Mouse (Mus musculus): ENCODE results near the gene Ssr1. TPM values are rescaled to one million over a fixed set of nuclear protein-coding genes. Genes with fewer than 3 reads are reported as not detected.

Gene Ssr1
- total RNA-seq (2022): 10 to 100 TPM; 36.3 to 44.8 (median 42.9) TPM

DNA sequence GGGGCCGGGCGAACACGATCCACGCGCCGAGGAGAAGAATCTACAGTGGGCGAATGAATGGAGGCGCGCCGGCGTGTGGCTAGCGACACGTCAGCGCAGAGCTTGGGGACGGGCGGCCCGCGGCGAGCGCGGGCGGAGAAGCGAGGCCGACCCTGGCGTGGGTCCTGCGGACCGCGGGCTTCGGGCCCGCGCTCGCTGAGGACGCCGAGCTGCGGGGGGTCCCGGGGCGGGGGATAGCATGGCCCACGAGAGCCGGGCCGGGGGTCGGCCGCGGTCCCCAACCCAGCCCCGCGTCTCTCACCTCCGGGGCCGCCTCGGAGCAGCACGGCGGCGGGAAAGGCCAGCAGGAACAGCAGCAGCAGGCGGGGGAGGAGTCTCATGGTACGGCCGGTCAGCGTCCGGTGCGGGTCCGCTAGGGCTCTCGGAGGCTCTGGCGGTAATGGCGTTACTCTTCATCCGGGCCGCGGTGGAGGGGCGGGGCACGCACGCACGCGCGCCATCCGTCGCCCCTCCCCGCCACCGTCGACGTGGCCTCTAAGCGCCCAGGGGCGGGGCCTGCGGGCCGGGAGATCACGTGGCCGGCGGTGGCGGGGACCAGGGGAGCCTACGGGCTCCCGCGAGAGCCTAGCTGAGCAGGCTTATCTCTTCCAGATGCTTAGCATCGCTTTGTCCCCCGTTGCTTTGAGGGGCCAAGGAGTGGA is at the start of gene Ssr1:
Gene Ssr1 (minus strand): TSS at position 514 of the 701 bp plus-strand sequence.
- peak; percentile 91 for DNase-seq (ENCODE audit: low spot score)

DNA sequence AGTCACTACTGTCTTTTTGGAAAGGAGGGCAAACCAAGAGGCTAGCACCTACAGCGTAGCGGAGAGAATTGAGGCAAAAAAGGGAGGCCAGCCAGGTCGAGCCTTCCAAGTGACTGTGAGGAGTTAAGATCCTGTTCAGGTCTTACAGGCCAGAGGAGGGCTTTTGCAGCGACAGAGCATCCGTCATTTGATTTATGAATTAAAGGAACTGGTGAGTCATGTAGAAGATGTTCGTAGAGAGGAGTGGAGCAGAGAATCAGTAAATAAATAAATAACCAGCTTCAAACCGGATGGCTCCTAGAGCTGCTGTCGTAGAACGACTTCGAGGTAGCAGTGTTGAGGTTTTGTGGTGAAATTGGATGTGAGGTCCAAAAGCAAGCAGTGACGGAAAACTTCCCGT is 43.8 kb upstream of the Ssr1 start:
- no peak for DNase-seq (ENCODE audit: low spot score)

DNA sequence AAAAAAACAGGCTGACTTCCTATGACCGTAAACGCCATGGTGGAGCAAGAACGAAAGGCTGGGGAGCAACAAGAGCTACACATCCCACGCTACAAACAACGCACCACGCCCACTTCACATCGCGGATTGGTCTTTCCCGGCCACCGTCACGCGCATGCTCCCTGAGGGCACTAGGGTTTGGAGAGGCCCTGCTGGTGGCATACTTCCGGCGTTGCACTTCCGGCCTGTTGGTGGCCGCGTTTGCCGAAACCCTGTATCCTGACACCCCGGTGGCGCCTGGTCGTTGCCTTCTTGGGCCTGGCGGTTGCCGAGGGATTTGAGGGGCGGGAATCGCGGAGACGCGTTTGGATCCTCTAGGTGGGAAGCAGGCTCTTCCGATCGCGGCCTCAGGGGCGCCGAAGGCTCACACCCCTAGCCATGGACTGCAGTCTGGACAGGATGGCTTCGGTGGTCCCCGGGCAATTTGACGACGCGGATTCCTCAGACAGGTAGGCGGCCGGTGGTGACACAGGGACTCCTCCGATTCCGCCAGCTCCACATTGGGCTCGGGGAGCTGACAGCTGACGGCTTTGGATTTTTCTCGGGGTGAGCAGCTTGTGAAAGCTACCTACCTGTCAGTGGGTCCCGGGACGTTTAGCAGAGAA is 43.1 kb upstream of the Ssr1 start, which contains the start of gene Cage1:
Gene Cage1 (minus strand): TSS at position 26 of the 644 bp plus-strand sequence.
- DNase-seq (ENCODE audit: low spot score): peak; percentile 98

DNA sequence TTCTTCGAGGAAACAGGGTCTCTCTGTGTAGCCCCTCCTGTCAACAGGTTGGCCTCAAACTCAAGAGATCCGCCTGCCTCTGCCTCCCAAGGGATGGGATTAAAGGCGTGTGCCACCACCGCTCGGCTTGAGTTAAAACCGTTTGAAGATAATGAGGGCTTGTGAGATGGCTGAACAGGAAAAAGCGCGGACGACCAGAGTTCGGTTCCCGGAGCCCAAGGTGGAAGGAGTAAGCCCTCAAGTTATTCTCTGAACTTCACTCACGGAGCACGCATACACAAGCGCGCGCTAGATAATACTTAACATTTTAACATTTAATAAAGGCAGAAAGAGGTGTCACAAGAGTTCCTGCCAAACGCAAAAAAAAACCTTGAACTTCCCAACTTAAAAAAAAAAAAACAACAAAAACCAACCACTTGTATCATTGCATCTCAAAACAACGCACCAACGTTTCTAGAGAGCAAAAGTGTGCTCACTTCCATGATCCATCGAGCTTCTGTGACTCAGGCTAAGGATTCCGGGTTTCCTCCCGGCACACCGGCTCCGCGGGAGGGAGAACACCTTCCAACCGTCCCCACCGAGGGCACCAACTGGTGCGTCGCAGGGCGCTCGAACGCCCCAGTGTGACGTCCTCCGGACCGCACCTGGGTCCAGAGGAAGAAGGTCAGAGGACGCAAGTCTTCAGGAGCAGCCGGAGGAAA is 42.5 kb upstream of the Ssr1 start, which contains the start of gene Riok1:
Gene Riok1 (plus strand): TSS at position 653 of the 701 bp plus-strand sequence.
- DNase-seq (ENCODE audit: low spot score): no peak

DNA sequence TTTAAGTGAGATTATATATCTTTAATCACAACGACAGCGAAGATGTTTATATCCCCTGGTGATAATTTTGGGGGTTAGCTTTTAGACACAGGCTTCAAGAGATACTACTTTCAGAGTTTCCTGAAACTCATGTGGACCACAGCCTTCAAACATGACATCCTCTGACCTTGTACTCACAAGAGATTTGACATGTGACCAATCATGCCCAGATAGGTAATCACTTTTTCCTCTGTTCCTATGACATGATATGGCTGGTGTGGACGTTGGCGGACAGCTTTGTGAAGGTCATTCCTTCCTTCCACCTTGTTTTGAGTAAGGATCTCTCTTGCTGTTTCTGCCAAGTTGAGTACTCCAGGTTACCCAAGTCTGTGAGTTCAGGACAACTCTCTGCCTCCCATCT is 34.4 kb upstream of the Ssr1 start:
- no peak for DNase-seq (ENCODE audit: low spot score)

DNA sequence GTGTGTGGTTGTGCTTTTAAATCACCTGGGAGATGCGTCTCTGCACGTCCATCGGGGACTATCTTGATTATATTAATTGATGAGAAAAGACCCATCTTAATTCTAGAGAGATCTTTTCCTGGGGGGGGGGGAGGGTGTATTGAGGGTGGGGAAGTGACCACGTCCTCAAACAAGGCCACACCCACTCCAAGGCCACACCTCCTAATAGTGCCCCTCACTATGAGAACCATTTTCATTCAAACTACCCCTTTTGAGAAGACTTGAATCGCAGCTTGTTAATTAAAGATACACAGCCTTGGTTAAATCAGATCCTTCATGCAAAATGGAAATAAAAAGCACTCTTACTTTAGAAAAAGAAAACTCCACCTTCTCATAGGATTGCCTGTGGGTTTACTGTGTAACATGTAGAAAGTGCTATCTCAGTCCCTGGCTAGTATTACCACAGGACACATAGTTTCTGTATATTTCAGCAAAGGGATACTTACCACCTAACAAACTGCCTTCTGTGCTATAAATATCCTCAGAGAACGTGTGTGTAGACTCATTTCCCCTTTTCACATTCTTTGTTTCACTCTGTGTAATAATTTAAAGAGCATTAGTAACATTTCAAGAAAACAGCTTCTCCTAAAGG is 33.7 kb upstream of the Ssr1 start:
- no peak for DNase-seq (ENCODE audit: low spot score)

DNA sequence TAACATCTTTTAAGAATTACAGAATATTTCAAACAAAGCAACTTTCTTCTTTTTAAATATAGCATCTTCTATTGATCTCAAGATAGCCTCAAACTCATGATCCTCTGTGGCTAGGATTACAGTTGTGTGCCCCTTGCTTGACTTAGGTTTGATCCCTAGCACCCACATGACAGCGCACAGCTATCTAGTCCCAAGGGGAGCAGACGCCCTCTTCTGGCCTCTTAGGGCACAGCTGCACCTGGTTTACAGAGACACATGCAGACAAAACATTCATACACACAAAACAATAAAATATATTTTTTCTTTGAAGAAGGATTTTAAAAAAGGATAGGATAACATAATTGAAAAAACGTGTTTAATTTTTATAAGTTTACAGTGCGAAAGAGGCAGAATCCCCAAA is 31.9 kb upstream of the Ssr1 start:
- DNase-seq (ENCODE audit: low spot score): no peak

DNA sequence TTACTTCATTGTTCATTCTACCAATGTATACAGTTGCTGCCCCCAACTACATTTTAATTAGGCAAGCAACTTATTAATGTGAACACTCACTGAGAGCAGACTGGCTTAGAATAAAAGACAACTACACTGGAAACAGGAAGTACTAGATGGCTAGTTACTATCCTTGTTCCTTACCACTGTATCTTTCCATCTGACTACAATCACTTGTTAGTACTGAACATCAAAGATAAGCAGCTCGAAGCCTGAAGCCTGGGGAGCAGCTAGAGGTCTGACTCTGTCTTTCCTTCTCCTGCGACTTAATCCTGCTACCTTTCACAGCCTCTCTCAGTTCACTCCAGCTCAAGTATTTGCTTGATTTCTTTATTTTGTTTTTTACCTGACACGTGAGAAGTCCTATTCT is 24.8 kb upstream of the Ssr1 start:
- no peak for DNase-seq (ENCODE audit: low spot score)

DNA sequence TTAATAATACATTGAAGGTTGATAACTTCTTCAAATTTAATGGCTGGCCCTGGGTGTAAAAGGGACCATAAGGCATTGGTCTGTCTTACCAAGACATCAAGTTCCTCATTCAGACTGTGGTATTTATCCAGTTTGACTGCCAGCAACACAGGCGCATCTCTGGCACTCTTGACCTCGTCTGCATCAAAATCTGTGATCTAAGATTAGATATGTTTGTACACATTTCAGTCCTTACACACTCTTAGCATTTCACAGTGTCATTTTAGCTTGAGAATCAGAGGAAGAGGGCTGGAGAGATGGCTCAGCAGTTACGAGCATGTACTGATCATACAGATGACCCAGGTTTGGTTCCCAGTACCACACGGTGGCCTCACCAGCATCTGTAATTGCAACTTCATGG is 21.6 kb upstream of the Ssr1 start:
- DNase-seq (ENCODE audit: low spot score): no peak

DNA sequence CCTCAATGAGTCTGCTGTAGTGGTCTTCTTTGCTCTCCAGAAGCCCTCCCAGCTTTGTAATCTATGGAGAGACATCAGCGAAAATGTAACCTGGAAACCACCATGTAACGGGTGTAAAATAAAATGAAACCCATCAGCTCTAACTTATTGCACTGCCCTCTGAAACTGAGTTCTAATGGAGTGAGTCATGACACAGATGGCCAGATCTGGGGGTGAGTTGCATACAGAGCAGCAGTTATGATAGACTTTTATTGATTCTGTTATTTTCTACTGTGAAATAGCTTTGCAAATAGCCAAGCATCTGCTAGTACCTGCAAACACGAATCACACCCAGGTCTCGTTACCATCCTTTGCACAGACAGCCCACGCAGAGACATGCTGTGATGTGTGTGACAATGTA is 18.4 kb upstream of the Ssr1 start:
- DNase-seq (ENCODE audit: low spot score): no peak

DNA sequence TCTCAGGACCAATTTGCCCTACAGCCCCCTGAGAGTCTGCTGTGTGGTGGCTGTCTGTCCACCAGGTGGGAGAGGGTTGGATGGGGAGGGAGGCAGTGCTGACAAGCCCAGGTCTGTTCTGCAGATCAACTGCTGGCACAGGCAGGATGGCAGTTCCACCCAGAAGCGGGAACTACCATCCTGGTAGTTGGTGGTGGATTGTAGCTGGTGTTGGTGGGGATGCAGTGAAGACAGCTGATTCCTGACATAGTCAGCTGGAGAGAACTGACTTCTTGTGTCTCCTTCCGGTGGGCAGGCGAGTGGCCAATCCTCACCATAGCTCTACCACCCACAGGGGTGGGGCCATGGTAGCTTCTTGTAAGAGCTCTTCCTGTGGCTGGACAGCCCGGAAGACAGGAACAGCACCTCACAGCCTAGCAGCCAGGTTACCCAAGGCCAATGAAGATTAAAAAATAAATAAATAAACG is 16.5 kb upstream of the Ssr1 start:
- DNase-seq (ENCODE audit: low spot score): no peak

DNA sequence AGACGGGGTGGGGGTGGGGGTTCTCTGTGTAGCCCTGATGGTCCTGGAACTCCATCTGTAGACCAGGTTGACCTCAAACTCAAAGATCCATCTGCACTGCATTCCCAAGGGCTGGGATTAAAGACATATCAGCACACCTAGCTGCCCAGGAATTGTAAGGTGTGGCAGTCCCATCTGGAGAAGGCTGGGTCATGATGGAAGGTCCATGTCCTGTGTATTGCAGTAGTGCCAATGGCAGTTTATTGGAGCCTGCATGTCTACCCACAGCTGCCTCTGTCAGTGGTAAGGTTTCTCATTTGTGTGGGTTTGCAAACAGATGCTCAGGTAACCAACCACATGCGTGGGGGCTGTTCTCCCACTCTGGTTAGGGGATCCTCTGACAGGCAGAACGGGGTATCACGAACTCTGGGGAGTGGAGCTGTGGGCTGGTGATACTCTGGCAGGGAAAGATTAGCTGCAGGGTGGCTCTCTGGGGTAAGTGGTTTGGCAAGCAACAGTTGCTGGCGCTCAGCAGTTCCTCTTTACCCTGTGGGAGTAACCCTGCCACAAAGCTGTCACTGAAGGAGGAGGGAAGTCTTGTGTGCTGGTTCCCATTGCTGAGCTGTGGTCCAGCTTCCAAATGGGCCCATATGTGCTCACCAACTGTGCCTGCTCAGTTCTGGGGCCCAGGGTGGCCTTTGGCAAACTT is 15.8 kb upstream of the Ssr1 start:
- DNase-seq (ENCODE audit: low spot score): no peak

DNA sequence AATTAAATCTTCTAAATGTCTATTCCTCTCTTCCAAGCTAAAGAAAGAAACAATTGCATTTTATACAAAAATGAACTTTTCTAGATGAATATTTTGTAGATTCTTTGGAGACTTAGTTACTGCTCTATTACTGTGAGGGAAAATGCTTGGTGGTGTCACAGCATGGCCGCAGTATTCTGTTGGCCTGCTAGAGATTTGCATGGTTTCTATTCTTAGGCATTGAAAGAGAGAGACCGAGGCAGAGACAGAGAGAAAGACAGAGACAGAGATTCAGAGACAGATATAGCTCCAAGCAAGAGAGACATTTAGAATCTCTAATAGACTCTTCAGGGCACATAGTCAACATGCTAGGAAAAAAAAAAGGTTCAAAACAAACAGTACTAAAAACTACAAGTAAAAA is 14.0 kb upstream of the Ssr1 start:
- no peak for DNase-seq (ENCODE audit: low spot score)

DNA sequence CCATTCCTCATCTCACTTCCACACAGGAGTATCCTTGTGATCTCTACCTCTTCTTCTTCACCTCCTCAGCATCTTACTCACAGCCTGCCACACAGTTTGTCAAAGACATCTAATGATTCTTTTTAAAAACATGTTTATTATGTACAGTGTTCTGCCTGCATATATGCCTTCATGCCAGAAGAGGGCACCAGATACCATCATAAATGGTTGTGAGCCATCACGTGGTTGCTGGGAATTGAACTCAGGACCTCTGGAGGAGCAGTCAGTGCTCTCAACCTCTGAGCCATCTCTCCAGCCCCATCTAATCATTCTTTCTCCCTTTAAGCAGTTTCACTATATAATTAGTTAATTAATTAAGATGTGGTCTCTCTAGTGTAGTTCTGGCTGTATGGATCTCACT is 8.4 kb upstream of the Ssr1 start:
- DNase-seq (ENCODE audit: low spot score): no peak

DNA sequence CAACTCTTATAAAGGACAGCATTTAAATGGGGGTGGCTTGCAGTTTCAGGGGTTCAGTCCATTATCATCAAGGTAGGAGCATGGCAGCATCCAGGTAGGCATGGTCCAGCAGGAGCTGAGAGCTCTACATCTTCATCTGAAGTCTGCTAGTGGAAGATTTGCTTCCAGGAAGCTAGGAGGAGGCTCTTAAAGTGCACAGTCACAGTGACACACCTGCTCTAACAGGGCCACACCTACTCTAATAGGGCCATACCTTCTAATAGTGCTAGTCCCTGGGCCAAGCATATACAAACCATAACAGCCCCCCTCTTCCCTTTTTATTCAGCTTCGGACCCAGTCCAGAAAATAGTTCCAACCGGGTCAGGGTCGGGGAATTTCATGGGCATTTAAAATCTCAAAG is 5.7 kb upstream of the Ssr1 start:
- DNase-seq (ENCODE audit: low spot score): no peak

DNA sequence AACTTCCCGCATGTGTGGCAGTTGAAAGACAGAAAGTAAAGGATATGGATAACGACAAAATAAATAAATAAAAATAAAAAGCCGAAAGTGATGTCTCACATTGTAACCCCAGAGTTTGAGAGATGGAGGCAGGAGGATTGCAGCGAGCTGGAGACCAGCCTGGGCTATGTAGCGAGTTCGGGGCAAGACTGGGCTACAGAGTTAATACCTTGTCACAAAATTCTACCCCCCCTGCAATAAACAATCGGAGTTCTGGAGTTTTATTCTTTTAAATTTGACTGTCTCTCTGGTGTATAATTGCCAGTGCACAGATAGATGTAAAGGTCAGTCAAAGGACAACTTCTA is 360 bp upstream of the Ssr1 start:
- DNase-seq (ENCODE audit: low spot score): no peak

DNA sequence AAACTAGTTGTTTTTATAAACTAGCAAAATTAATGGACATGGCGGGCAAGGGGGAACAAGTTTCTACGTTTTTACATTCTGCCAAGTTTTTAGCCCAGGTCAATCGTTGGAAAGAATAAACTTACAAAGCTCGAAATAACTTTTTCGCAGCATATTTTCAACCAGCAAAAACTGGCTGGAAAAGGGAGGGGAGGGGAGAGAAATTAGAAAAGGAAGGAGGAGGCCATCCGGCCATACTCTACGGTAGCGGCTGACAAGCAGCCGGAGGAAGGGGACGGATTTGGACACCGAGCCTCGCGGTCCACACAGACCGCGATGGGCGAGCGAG is 677 bp downstream of the Ssr1 start:
- no peak for DNase-seq (ENCODE audit: low spot score)

DNA sequence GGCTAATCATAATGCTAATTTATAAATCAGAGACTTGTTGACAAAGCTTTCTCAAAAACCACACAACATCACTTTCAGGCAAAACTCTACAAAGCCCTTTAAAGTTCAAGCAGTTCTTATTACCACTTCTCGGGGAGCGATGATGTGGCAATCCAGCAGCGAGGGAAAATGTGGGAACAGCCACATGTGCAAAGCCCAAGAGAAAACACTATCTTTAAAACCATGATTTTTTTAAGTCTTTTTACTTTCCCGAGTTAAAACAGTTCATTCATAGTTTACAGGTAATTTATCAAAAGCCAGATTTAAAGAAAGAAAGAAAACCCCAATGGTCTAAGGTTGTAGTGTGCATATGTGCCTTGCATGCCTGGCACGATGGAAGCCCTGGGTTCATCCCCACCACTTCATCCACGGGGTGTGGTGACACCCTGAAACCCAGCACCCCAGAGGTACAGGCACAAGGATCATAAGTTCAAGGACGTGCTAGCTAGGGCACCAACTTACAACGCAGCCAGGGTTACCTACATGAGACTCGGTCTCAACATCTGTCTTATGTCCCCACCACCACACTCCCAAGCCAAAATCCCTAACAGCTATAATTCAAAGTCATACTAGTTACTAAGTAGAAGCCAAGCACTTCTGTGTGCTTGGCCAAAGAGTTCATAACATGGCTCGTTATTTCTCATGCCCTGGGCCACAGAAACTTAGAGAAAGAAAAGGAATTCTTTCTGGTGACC is 1.2 kb downstream of the Ssr1 start:
- no peak for DNase-seq (ENCODE audit: low spot score)

DNA sequence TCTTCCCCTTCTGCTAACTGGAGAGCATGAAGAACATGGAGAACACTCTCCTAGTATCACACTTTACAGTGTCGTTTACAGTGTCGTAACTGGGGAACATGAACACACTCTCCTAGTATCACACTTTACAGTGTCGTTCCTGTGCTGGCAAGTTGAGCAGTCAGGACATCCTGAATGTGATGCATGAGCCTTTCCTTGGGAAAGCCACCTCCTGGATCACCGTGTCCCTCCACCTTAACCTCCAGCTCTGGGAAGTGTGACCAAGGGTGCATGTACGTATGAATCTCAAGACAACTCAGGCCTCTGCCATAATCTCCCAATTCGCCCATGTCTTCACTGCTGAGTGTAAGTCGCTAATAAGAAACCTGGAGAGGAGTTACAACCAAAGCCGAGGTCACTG is 4.3 kb downstream of the Ssr1 start:
- no peak for DNase-seq (ENCODE audit: low spot score)

DNA sequence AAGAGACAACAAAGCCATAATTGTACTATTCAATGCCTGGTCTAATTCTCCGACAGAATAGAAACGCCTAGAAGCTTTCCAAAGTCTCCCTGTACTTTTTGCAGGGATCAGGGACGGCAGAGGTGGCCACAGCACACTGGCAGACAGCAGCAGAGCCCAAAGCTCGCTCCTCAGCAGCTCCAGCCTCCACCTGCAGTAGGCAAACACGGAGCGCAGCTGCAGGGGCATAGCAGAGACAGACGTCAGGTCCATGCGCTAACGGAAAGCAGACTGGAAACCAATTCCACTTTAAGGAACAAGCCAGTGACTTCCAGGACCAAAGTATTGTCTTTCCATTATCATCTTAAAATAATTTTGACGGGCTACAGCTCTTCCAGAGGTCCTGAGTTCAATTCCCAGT is 7.9 kb downstream of the Ssr1 start:
- DNase-seq (ENCODE audit: low spot score): no peak

DNA sequence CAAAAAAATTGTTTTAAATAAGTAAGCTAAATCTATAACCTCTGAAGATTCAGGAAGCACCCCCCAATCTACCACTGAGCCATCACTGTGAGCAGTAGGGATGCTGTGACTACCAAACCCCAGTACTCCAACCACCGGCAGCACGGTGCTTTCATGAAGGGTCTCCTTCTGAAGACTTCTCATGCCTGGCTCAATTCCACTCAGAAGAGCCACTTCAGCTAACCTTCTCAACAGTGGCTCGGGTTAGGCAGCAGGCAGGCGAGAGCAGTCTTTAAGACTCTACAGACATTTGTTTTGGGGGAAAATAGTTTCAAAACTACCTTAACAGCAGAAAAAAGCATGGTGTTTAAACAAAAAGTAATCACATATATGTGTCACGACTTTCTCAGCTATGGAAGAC is 13.0 kb downstream of the Ssr1 start:
- DNase-seq (ENCODE audit: low spot score): no peak

Measured in heart, adult 8-10 months (tissue).